Mouse (Mus musculus): ENCODE results near the gene 2310079G19Rik. TPM values are rescaled to one million over a fixed set of nuclear protein-coding genes. Genes with fewer than 3 reads are reported as not detected.

Gene 2310079G19Rik
- polyA plus RNA-seq, 1 experiment: not detected

DNA sequence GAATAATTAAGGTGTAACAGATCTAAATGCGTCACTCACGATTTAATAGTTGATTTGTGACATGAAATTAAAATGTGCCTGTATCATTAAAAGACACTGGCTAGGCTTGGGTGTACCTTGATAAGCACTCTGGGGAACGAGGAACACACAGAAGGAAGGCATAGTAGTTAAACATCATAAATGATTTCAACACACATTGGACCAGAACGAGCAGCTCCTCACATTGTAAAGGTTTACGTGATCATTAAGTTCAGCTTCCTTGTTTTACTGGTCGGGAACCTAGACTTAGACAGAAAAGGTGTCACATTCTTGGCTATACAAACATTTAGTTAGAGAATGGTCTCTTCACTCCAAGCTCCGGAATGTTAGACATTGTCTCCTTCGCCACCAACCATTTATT, 27.2 kb downstream of the 2310079G19Rik start:
- no peaks in the 10 kb centered on the region for H3K36me3 ChIP-seq (ENCODE audit: control insufficient read depth, insufficient read depth, low read length)
- no peak for TF ChIP-seq CTCF (IDR thresholded peaks at IDR 0.05; ENCODE audit: extremely low read depth, insufficient read depth, insufficient read length, insufficient replicate concordance)
- TF ChIP-seq POLR2A (IDR thresholded peaks at IDR 0.05; ENCODE audit: low read depth, low read length): no peak
- H3K4me1 ChIP-seq (ENCODE audit: control insufficient read depth, insufficient read depth, insufficient read length): no peaks in the 10 kb centered on the region
- no peak for DNase-seq (ENCODE audit: low read depth in 1 of 2, low spot score in 2 of 2)
- H3K27ac ChIP-seq (ENCODE audit: insufficient read depth, low read length): no peak overlapping the region
- H3K4me3 ChIP-seq (ENCODE audit: extremely low read depth, insufficient read depth, insufficient read length): no peak overlapping the region
- H3K27me3 ChIP-seq (ENCODE audit: control insufficient read depth, insufficient read depth, low read length): no peaks in the 10 kb centered on the region
- WGBS: 70% methylated on average over 8 of the region's 8 CpGs

DNA sequence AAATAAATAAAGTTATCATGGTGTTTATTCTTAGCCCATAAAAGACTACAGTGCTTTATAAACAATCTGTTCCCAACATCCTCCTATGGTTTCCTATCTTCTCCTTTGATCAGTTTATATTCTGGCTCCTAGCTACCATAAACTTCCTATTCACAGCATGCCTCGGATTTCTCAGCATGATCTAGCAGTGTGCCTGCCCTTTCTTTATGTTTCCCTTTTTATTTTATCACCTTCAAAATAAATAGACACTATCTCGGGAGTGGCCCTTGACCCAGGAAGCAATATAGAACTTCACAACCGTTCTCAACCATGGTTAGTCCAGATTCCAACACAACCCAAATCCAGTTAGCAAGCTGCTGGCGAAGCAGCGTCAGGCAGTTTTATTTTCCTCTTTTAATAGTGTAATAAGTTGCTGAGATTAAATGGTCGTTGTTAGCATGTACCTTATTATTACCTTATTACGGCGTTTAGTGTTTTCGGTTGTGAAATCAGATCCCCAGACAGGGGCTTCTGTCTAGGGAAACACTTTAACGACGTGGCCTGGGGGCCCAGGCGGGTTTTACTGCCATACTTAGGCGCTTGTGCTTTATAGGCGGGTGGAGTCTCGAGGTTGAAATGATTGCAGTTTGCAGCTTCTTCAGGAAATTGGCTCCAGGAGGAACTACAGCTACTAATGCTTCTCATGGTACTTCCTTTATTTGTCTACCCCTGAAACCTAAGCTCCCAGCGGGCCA, 27.8 kb downstream of the 2310079G19Rik start:
- no peak overlapping the region for H3K4me3 ChIP-seq (ENCODE audit: extremely low read depth, insufficient read depth, insufficient read length)
- TF ChIP-seq POLR2A (IDR thresholded peaks at IDR 0.05; ENCODE audit: low read depth, low read length) (no peak), CTCF (IDR thresholded peaks at IDR 0.05; ENCODE audit: extremely low read depth, insufficient read depth, insufficient read length, insufficient replicate concordance) (no peak)
- no peaks in the 10 kb centered on the region for H3K27me3 ChIP-seq (ENCODE audit: control insufficient read depth, insufficient read depth, low read length)
- H3K4me1 ChIP-seq (ENCODE audit: control insufficient read depth, insufficient read depth, insufficient read length): no peaks in the 10 kb centered on the region
- WGBS: 24% methylated on average over 16 of the region's 16 CpGs
- H3K36me3 ChIP-seq (ENCODE audit: control insufficient read depth, insufficient read depth, low read length): no peaks in the 10 kb centered on the region
- no peak for DNase-seq (ENCODE audit: low read depth in 1 of 2, low spot score in 2 of 2)
- H3K27ac ChIP-seq (ENCODE audit: insufficient read depth, low read length): no peak overlapping the region

DNA sequence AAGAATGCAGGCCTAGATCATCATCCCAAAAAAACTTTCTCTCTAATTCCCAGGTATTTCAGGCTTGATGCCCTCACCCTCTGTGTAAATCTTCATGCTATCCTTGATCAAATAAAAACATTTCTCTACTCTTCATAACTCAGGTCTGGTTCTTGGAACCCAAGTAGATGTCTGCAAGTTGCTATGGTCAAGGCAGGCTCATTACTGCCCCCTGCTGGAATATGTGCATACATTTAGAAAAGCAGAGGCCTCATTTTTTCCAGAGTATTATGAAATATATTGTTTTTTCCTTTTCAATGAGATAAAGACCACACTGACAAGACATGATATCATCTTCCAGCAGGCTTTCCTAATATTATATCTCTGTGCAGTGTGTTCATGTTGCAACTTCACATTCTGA, 34.7 kb downstream of the 2310079G19Rik start:
- Histone ChIP-seq H3K4me3 (ENCODE audit: extremely low read depth, insufficient read depth, insufficient read length) (no peak overlapping the region), H3K27ac (ENCODE audit: insufficient read depth, low read length) (no peak overlapping the region), H3K27me3 (ENCODE audit: control insufficient read depth, insufficient read depth, low read length) (no peaks in the 10 kb centered on the region), H3K36me3 (ENCODE audit: control insufficient read depth, insufficient read depth, low read length) (no peaks in the 10 kb centered on the region), H3K4me1 (ENCODE audit: control insufficient read depth, insufficient read depth, insufficient read length) (no peaks in the 10 kb centered on the region)
- TF ChIP-seq CTCF (IDR thresholded peaks at IDR 0.05; ENCODE audit: extremely low read depth, insufficient read depth, insufficient read length, insufficient replicate concordance): no peak
- TF ChIP-seq POLR2A (IDR thresholded peaks at IDR 0.05; ENCODE audit: low read depth, low read length): no peak
- no peak for DNase-seq (ENCODE audit: low read depth in 1 of 2, low spot score in 2 of 2)

DNA sequence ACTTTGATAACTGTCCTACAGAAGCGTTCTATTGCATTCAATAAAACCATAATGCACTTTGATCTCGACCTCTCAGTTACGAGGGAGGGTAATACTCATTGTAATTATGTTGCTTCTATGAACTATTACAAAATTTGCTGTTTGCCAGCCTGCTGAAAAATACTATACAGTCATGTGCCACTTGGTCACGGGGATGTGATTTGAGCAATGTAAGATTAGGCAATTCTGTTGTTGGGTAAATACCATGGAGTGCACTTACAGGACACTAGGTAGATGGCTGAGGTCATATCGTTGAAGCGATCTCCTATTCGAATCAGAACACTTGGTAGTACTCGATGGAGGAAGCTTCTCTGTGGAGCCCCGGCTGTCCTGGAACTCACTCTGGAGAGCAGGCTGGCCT, 44.1 kb downstream of the 2310079G19Rik start:
- no peaks in the 10 kb centered on the region for H3K36me3 ChIP-seq (ENCODE audit: control insufficient read depth, insufficient read depth, low read length)
- H3K4me3 ChIP-seq (ENCODE audit: extremely low read depth, insufficient read depth, insufficient read length): no peak overlapping the region
- 90% methylated on average over 9 of the region's 9 CpGs for WGBS
- no peak for DNase-seq (ENCODE audit: low read depth in 1 of 2, low spot score in 2 of 2)
- no peaks in the 10 kb centered on the region for H3K27me3 ChIP-seq (ENCODE audit: control insufficient read depth, insufficient read depth, low read length)
- no peak for TF ChIP-seq POLR2A (IDR thresholded peaks at IDR 0.05; ENCODE audit: low read depth, low read length)
- no peaks in the 10 kb centered on the region for H3K4me1 ChIP-seq (ENCODE audit: control insufficient read depth, insufficient read depth, insufficient read length)
- no peak overlapping the region for H3K27ac ChIP-seq (ENCODE audit: insufficient read depth, low read length)

Other genes with a start within 250 kb of the 2310079G19Rik start
- not detected in 2 replicates for gene Cldn17, start 120.7 kb downstream of the 2310079G19Rik start, polyA plus RNA-seq (2012; rRNA removed)
- gene Cldn8, start 64.5 kb downstream of the 2310079G19Rik start, polyA plus RNA-seq (2012; rRNA removed): 0.08 and 0.09 TPM in 2 replicates
- not detected in 2 replicates for gene Krtap24-1, start 15.4 kb downstream of the 2310079G19Rik start, polyA plus RNA-seq (2012; rRNA removed)
- gene Krtap26-1, start 20.1 kb upstream of the 2310079G19Rik start, polyA plus RNA-seq (2012; rRNA removed): not detected in 2 replicates
- gene Krtap27-1, start 44.0 kb upstream of the 2310079G19Rik start, polyA plus RNA-seq (2012; rRNA removed): not detected in 2 replicates
- not detected in 2 replicates for gene 2310061N02Rik, start 80.3 kb upstream of the 2310079G19Rik start, polyA plus RNA-seq (2012; rRNA removed)
- gene Krtap13-1, start 101.2 kb upstream of the 2310079G19Rik start, polyA plus RNA-seq (2012; rRNA removed): not detected in 2 replicates
- not detected in 2 replicates for gene Krtap13, start 124.0 kb upstream of the 2310079G19Rik start, polyA plus RNA-seq (2012; rRNA removed)
- gene 2310034C09Rik, start 131.2 kb upstream of the 2310079G19Rik start, polyA plus RNA-seq (2012; rRNA removed): not detected in 2 replicates
- not detected in 2 replicates for gene 2310057N15Rik, start 146.5 kb upstream of the 2310079G19Rik start, polyA plus RNA-seq (2012; rRNA removed)
- not detected in 2 replicates for gene Gm5965, start 150.2 kb upstream of the 2310079G19Rik start, polyA plus RNA-seq (2012; rRNA removed)
- gene Gm20741, start 184.6 kb upstream of the 2310079G19Rik start, polyA plus RNA-seq (2012; rRNA removed): not detected in 2 replicates
- gene Krtap15, start 192.5 kb upstream of the 2310079G19Rik start, polyA plus RNA-seq (2012; rRNA removed): not detected in 2 replicates
- gene Krtap14, start 198.5 kb upstream of the 2310079G19Rik start, polyA plus RNA-seq (2012; rRNA removed): not detected in 2 replicates
- not detected in 2 replicates for gene Krtap19-1, start 241.7 kb upstream of the 2310079G19Rik start, polyA plus RNA-seq (2012; rRNA removed)
- gene Krtap19-2, start 246.6 kb upstream of the 2310079G19Rik start, polyA plus RNA-seq (2012; rRNA removed): not detected in 2 replicates